Mouse (Mus musculus) cerebellum, adult 2 months (tissue): ENCODE data around the gene Pde1c. TPM values are rescaled to one million over a fixed set of nuclear protein-coding genes. Genes with fewer than 3 reads are reported as not detected.

Experiments
- DNase-seq, 2 experiments: peaks; one replicate each; pipeline ENCODE4 v3.0.0; 2021
- H3K27ac ChIP-seq: fragments of 200-500 bp; 2 replicates; pipeline ENCODE4 v1.5.1; 2012; ENCODE audit warnings: low read length, control low read depth, inconsistent platforms; ENCODE audit not compliant: insufficient read depth
- H3K27me3 ChIP-seq: fragments of 200-500 bp; 2 replicates; pipeline ENCODE4 v1.6.1; 2012; ENCODE audit warnings: inconsistent platforms, mild to moderate bottlenecking, low read length, moderate library complexity; ENCODE audit not compliant: control insufficient read depth, insufficient read depth
- H3K4me1 ChIP-seq: fragments of 200-500 bp; 2 replicates; pipeline ENCODE4 v1.6.1; 2011; ENCODE audit warnings: low read length; ENCODE audit not compliant: control insufficient read depth, insufficient read depth
- H3K4me3 ChIP-seq: fragments of 200-500 bp; replicated peaks from 2 replicates; pipeline ENCODE3; 2011; ENCODE audit warnings: mild to moderate bottlenecking, low read depth, low read length, control low read depth; ENCODE audit not compliant: insufficient read depth
- CTCF ChIP-seq: fragments of 200-500 bp; IDR thresholded peaks from 2 replicates; pipeline ENCODE4 v1.5.1; 2011; ENCODE audit warnings: low read depth, mild to moderate bottlenecking, control low read depth, low read length, moderate library complexity, borderline replicate concordance; ENCODE audit not compliant: insufficient read depth
- POLR2A ChIP-seq: fragments of 200-500 bp; IDR thresholded peaks from 2 replicates; pipeline ENCODE4 v1.6.1; 2011; ENCODE audit warnings: low read length, control low read depth, borderline replicate concordance; ENCODE audit not compliant: insufficient read depth
- WGBS: fragments of 180-500 bp; shearing (Covaris S2); methylation state at CpG from one replicate; pipeline ENCODE4 v1.1.7; 2018; 5-methylcytosine and 5-hydroxymethylcytosine counted together
- polyA plus RNA-seq: library from polyadenylated mRNA; depleted of rRNA; stranded (reverse); fragments of >200 nt; gene quantifications from 2 replicates; pipeline ENCODE4 v1.2.3, GENCODE M21; 2012

Pde1c gene
- polyA plus RNA-seq, 1 experiment = 29.9 TPM

DNA sequence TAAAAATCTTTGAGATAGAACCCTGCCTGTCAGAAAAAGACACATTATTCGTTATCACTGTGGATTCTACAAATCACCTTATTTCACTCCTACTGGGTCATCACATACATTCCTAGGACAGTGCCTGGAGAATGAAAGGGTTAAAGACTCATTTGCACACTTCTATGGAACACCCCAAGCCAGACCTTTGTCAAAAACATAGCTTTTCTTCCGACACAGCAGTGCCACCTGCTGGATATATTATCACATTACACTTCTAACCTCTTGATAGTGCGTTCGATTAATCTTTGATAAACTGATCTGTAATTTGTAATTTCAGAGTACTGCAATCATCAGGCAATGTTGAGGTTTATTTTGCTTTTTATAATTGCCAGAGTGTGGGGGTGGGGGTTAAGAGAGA lies 519.8 kb downstream of the Pde1c start:
- TF ChIP-seq CTCF (no peak), POLR2A (no peak)
- no peak overlapping the region for H3K27ac ChIP-seq
- DNase-seq = peak in 1 of 2 experiments; percentile 30
- H3K27me3 ChIP-seq = no peaks in the 10 kb centered on the region
- WGBS = 24% methylated on average over 4 of the region's 4 CpGs
- no peaks in the 10 kb centered on the region for H3K4me1 ChIP-seq
- H3K4me3 ChIP-seq = no peak overlapping the region

- WGBS = 90% methylated on average over 3 of the region's 3 CpGs
- H3K4me1 ChIP-seq = no peaks in the 10 kb centered on the region
- DNase-seq = no peak
- TF ChIP-seq CTCF (no peak), POLR2A (no peak)
- H3K27ac ChIP-seq = no peak overlapping the region
- no peaks in the 10 kb centered on the region for H3K27me3 ChIP-seq
- no peak overlapping the region for H3K4me3 ChIP-seq
These were observed 520.3 kb downstream of the Pde1c start for GRCm38 (mm10) chr6:56048580-56048979.

- WGBS = 51% methylated on average over 1 of the region's 1 CpGs
- no peak for TF ChIP-seq CTCF
- TF ChIP-seq POLR2A = no peak
- Histone ChIP-seq H3K4me1 (no peaks in the 10 kb centered on the region), H3K27me3 (no peaks in the 10 kb centered on the region), H3K27ac (no peak overlapping the region), H3K4me3 (no peak overlapping the region)
- DNase-seq = no peak
These were observed 524.2 kb downstream of the Pde1c start for GRCm38 (mm10) chr6:56044716-56045115.

- TF ChIP-seq POLR2A (no peak), CTCF (no peak)
- WGBS = 45% methylated on average over 5 of the region's 5 CpGs
- H3K4me3 ChIP-seq = no peak overlapping the region
- no peaks in the 10 kb centered on the region for H3K4me1 ChIP-seq
- no peaks in the 10 kb centered on the region for H3K27me3 ChIP-seq
- H3K27ac ChIP-seq = no peak overlapping the region
- DNase-seq = no peak
These were observed 524.6 kb downstream of the Pde1c start for GRCm38 (mm10) chr6:56044270-56044669.

GRCm38 (mm10) chr6:56039476-56040055 lies 529.3 kb downstream of the Pde1c start:
- WGBS = 53% methylated on average over 4 of the region's 4 CpGs
- no peak for DNase-seq

DNA sequence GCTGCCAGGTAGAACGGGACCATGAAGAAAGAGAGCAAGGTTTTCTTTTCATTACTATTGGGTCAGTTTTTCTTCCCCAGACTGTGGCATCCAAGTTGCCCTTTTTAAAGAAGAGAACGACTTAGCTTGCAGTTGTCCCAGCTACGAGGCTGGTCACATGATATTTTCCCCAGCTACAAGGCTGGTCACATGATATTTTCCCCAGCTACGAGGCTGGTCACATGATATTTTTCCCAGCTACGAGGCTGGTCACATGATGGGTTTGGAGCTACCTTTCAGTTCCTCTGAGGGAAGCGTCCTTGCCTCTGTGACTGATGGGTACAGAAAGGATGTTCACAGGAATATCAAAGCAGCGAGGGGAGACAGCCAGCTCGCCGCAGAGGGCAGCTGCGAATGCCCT lies 533.8 kb downstream of the Pde1c start:
- WGBS = 81% methylated on average over 10 of the region's 10 CpGs
- Histone ChIP-seq H3K27ac (no peak overlapping the region), H3K27me3 (no peaks in the 10 kb centered on the region), H3K4me3 (no peak overlapping the region), H3K4me1 (no peaks in the 10 kb centered on the region)
- TF ChIP-seq CTCF = no peak
- no peak for TF ChIP-seq POLR2A
- no peak for DNase-seq

More at GRCm38 (mm10) chr6:56039476-56040055, 529.3 kb downstream of the Pde1c start:
- H3K4me1 ChIP-seq = no peaks in the 10 kb centered on the region
- TF ChIP-seq CTCF = no peak
- TF ChIP-seq POLR2A = no peak
- H3K27ac ChIP-seq = no peak overlapping the region
- H3K4me3 ChIP-seq = no peak overlapping the region
- no peaks in the 10 kb centered on the region for H3K27me3 ChIP-seq

DNA sequence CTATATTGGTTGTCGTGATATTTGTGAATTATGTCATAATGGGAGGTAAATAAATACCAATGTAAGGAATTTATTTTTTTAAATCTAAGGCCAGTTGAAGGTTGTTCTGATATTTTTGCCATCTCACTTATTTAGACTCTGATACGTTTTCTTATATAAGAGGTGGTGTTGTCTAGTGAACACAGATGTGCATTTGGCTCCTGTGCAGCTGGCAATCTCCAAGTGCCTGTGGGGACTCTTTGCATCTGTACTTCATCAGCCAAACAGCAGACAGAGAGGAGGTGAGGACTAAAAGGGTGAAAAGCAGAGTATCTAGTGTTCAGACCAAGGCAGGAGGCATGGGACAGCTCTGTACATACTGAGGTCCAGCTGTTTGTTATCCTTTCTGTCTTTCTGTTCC lies 536.7 kb downstream of the Pde1c start:
- no peak overlapping the region for H3K27ac ChIP-seq
- no peak for DNase-seq
- no peak for TF ChIP-seq POLR2A
- no peak for TF ChIP-seq CTCF
- H3K4me3 ChIP-seq = no peak overlapping the region
- H3K27me3 ChIP-seq = no peaks in the 10 kb centered on the region
- WGBS = 80% methylated on average over 2 of the region's 2 CpGs
- H3K4me1 ChIP-seq = no peaks in the 10 kb centered on the region

GRCm38 (mm10) chr6:56029986-56030385 lies 538.9 kb downstream of the Pde1c start:
- 59% methylated on average over 5 of the region's 5 CpGs for WGBS
- Histone ChIP-seq H3K27ac (no peak overlapping the region), H3K4me1 (no peaks in the 10 kb centered on the region), H3K4me3 (no peak overlapping the region), H3K27me3 (no peaks in the 10 kb centered on the region)
- TF ChIP-seq POLR2A = no peak
- TF ChIP-seq CTCF = no peak
- DNase-seq = no peak

DNA sequence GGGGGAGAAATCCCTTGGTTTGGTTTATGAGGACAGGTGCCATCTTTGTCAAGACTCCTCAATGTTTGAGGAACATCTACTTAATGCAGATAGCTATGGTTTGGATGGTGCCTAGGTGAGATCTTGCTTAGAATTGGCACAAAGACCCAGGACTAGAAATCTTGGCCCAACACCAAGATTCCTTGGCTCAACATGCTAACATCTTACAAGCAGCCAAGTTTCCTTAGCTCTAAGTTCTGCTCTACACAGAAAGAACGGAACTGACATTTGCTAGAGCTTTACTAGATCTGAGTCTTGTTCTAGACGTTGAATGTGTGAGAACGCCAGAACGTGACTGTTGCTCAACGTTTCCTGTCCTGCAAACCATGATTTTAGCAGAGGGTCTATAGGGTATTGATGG lies 540.9 kb downstream of the Pde1c start:
- TF ChIP-seq CTCF (no peak), POLR2A (no peak)
- Histone ChIP-seq H3K27ac (no peak overlapping the region), H3K27me3 (no peaks in the 10 kb centered on the region), H3K4me3 (no peak overlapping the region), H3K4me1 (no peaks in the 10 kb centered on the region)
- 36% methylated on average over 5 of the region's 5 CpGs for WGBS
- peak in 1 of 2 experiments; percentile 27 for DNase-seq
